Mouse (Mus musculus): ENCODE measurements at regions not wholly inside any gene's neighbourhood (a gene's known extent, or its start where the extent isn't known, plus 50 kb on each side); places are given as distances from the start of the nearest gene placed in this dataset.

DNA sequence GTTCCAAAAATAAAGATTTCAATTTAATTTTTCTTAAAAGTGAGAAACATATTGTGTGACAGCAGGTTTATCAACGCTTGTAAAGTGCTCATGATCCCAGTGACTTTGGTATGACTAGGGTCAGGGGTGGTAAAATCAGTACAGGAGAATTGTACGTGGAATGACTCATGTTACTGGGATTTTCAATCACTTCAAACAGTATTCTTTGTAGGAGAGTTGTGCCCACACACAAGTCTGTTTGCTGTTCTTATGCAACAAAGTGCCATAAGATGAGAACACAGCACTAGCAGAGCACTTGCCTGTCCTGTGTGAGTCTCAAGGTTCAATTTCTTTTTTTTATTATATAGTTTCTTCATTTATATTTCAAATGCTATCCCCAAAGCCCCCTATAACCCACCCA is 166.5 kb downstream of the Smarca1 start:
- no peaks in the 10 kb centered on the region for H3K4me1 ChIP-seq (ENCODE audit: control insufficient read depth in 2 of 2, insufficient read depth in 2 of 2, low read length in 2 of 2, poor library complexity in 1 of 2)
- no peak overlapping the region for H3K9ac ChIP-seq (ENCODE audit: insufficient read depth, low read depth, low read length, poor library complexity, severe bottlenecking)
- H3K9me3 ChIP-seq (ENCODE audit: control insufficient read depth, insufficient read depth, low read depth, low read length), result no peaks in the 10 kb centered on the region
- in situ Hi-C loops (cut with MboI; ENCODE audit: low sequenced_read_pairs in 2 of 2, unreplicated experiment in 2 of 2), result no loop called here
- no peak overlapping the region for H3K4me3 ChIP-seq (ENCODE audit: insufficient read depth in 1 of 2, low read depth in 1 of 2, low read length in 2 of 2, poor library complexity in 1 of 2, severe bottlenecking in 1 of 2)
- H3K36me3 ChIP-seq (ENCODE audit: control insufficient read depth, insufficient read depth, low read length, poor library complexity, severe bottlenecking), result no peaks in the 10 kb centered on the region
- no peak overlapping the region for H3K27ac ChIP-seq (ENCODE audit: insufficient read depth, low read depth, low read length, poor library complexity, severe bottlenecking)
- no peak for DNase-seq (ENCODE audit: low read depth, low spot score)
- TF ChIP-seq CHD2 (IDR thresholded peaks at IDR 0.05; ENCODE audit: low read depth, low read length) (no peak), HCFC1 (IDR thresholded peaks at IDR 0.05; ENCODE audit: borderline replicate concordance, insufficient read depth, low read length) (no peak)

DNA sequence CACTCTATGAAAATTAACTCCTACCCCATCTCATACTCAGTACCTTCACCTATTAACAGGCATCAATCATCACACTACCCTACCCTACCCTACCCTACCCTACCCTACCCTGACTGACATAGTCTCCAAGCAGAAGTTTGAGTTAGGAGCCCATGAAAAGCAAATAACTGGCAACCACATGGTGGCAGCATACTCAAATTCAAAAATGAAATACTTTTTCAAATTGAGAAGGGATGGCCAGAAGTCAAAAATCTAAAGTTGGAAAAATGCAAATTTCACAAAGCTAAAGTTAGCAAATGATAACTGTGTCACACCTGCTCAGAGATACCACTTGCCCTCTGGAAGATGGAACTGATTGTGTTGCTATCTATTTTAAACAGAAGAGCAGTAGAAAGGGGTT is 189.7 kb downstream of the Smarca1 start:
- Histone ChIP-seq H3K9me3 (ENCODE audit: control insufficient read depth, insufficient read depth, low read depth, low read length) (no peaks in the 10 kb centered on the region), H3K4me3 (ENCODE audit: insufficient read depth in 1 of 2, low read depth in 1 of 2, low read length in 2 of 2, poor library complexity in 1 of 2, severe bottlenecking in 1 of 2) (no peak overlapping the region), H3K4me1 (ENCODE audit: control insufficient read depth in 2 of 2, insufficient read depth in 2 of 2, low read length in 2 of 2, poor library complexity in 1 of 2) (no peaks in the 10 kb centered on the region), H3K27ac (ENCODE audit: insufficient read depth, low read depth, low read length, poor library complexity, severe bottlenecking) (no peak overlapping the region), H3K9ac (ENCODE audit: insufficient read depth, low read depth, low read length, poor library complexity, severe bottlenecking) (no peak overlapping the region), H3K36me3 (ENCODE audit: control insufficient read depth, insufficient read depth, low read length, poor library complexity, severe bottlenecking) (no peaks in the 10 kb centered on the region)
- no peak for DNase-seq (ENCODE audit: low read depth, low spot score)
- in situ Hi-C loops (cut with MboI; ENCODE audit: low sequenced_read_pairs in 2 of 2, unreplicated experiment in 2 of 2), result no loop called here
- no peak for TF ChIP-seq MAFK (IDR thresholded peaks at IDR 0.05; ENCODE audit: insufficient read depth, low read depth, low read length)
- no peak for TF ChIP-seq HCFC1 (IDR thresholded peaks at IDR 0.05; ENCODE audit: borderline replicate concordance, insufficient read depth, low read length)
- no peak for TF ChIP-seq CHD2 (IDR thresholded peaks at IDR 0.05; ENCODE audit: low read depth, low read length)
- TF ChIP-seq ZC3H11A (IDR thresholded peaks at IDR 0.05; ENCODE audit: borderline replicate concordance, low read depth, low read length), result no peak
- TF ChIP-seq ZNF384 (IDR thresholded peaks at IDR 0.05; ENCODE audit: low read depth, low read length), result no peak

DNA sequence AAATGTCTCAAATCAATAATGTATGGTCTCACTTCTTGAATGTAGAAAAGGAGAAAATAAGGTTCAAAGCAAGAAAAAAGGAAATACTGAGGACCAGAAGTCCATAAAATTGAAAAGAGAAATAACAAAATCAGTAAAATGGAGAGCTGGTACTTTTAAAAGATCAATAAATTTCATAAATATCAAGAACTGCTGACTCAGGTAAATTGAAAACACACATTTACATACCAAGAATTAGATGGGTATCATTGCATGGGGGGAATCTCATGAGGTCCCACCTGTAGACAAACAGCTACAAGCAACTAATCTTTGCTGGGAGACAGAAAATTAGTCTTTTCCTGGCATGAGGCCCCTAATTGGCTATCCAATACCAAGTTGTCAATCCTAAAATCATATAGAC is 224.0 kb downstream of the Smarca1 start:
- no peak overlapping the region for H3K4me3 ChIP-seq (ENCODE audit: insufficient read depth in 1 of 2, low read depth in 1 of 2, low read length in 2 of 2, poor library complexity in 1 of 2, severe bottlenecking in 1 of 2)
- no peak overlapping the region for H3K9ac ChIP-seq (ENCODE audit: insufficient read depth, low read depth, low read length, poor library complexity, severe bottlenecking)
- H3K27ac ChIP-seq (ENCODE audit: insufficient read depth, low read depth, low read length, poor library complexity, severe bottlenecking), result no peak overlapping the region
- peak; percentile 60; the same call in 1 of the 2 replicates for TF ChIP-seq MAFK (IDR thresholded peaks at IDR 0.05; ENCODE audit: insufficient read depth, low read depth, low read length)
- no peak for TF ChIP-seq ZNF384 (IDR thresholded peaks at IDR 0.05; ENCODE audit: low read depth, low read length)
- in situ Hi-C loops (cut with MboI; ENCODE audit: low sequenced_read_pairs in 2 of 2, unreplicated experiment in 2 of 2), result no loop called here
- H3K36me3 ChIP-seq (ENCODE audit: control insufficient read depth, insufficient read depth, low read length, poor library complexity, severe bottlenecking), result no peaks in the 10 kb centered on the region
- H3K4me1 ChIP-seq (ENCODE audit: control insufficient read depth in 2 of 2, insufficient read depth in 2 of 2, low read length in 2 of 2, poor library complexity in 1 of 2), result no peaks in the 10 kb centered on the region
- no peak for DNase-seq (ENCODE audit: low read depth, low spot score)
- no peaks in the 10 kb centered on the region for H3K9me3 ChIP-seq (ENCODE audit: control insufficient read depth, insufficient read depth, low read depth, low read length)

DNA sequence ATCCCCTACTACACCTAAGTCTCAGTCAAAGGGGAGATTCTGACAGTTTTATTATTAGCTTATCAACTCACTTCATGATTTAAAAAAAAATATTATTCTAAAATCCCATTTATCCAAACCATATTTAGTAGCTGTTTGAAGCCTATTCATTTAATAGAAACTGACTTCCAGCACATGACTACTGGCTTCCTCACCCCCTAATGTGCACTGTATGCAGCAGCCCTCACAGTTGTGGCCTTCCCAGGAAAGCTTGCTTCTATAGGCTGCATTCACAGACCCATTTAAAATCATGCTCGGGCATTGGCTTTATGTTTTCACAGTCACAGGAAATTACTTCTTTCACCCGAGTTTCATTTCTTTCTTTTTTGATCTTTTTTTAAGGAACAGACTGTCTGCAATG is 246.3 kb downstream of the Smarca1 start:
- in situ Hi-C loops (cut with MboI; ENCODE audit: low sequenced_read_pairs in 2 of 2, unreplicated experiment in 2 of 2), result no loop called here
- H3K36me3 ChIP-seq (ENCODE audit: control insufficient read depth, insufficient read depth, low read length, poor library complexity, severe bottlenecking), result no peaks in the 10 kb centered on the region
- H3K9ac ChIP-seq (ENCODE audit: insufficient read depth, low read depth, low read length, poor library complexity, severe bottlenecking), result no peak overlapping the region
- no peak for TF ChIP-seq ZNF384 (IDR thresholded peaks at IDR 0.05; ENCODE audit: low read depth, low read length)
- TF ChIP-seq MAFK (IDR thresholded peaks at IDR 0.05; ENCODE audit: insufficient read depth, low read depth, low read length), result no peak
- TF ChIP-seq ZC3H11A (IDR thresholded peaks at IDR 0.05; ENCODE audit: borderline replicate concordance, low read depth, low read length), result no peak
- no peak for TF ChIP-seq CHD2 (IDR thresholded peaks at IDR 0.05; ENCODE audit: low read depth, low read length)
- TF ChIP-seq HCFC1 (IDR thresholded peaks at IDR 0.05; ENCODE audit: borderline replicate concordance, insufficient read depth, low read length), result no peak
- H3K4me1 ChIP-seq (ENCODE audit: control insufficient read depth in 2 of 2, insufficient read depth in 2 of 2, low read length in 2 of 2, poor library complexity in 1 of 2), result no peaks in the 10 kb centered on the region
- H3K4me3 ChIP-seq (ENCODE audit: insufficient read depth in 1 of 2, low read depth in 1 of 2, low read length in 2 of 2, poor library complexity in 1 of 2, severe bottlenecking in 1 of 2), result no peak overlapping the region
- DNase-seq (ENCODE audit: low read depth, low spot score), result no peak
- H3K9me3 ChIP-seq (ENCODE audit: control insufficient read depth, insufficient read depth, low read depth, low read length), result no peaks in the 10 kb centered on the region
- no peak overlapping the region for H3K27ac ChIP-seq (ENCODE audit: insufficient read depth, low read depth, low read length, poor library complexity, severe bottlenecking)

DNA sequence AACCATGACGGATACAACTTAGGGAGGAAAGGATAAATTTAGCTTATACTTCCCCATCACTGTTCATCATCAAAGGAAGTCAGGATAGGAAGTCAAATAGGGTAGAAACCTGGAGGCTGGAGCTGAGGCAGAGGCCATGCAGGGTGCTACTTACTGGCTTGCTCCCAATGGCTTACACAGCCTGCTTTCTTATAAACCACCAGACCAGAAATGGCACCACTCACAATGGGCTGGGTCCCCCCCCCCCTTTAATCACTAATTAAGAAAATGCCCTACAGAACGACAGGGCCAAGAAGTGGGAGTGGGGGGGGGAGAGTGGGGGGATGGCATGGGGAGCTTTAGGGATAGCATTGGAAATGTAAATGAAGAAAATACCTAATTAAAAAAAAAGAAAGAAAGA is 251.6 kb downstream of the Smarca1 start:
- in situ Hi-C loops (cut with MboI; ENCODE audit: low sequenced_read_pairs in 2 of 2, unreplicated experiment in 2 of 2), result no loop called here
- H3K4me1 ChIP-seq (ENCODE audit: control insufficient read depth in 2 of 2, insufficient read depth in 2 of 2, low read length in 2 of 2, poor library complexity in 1 of 2), result no peaks in the 10 kb centered on the region
- no peak overlapping the region for H3K4me3 ChIP-seq (ENCODE audit: insufficient read depth in 1 of 2, low read depth in 1 of 2, low read length in 2 of 2, poor library complexity in 1 of 2, severe bottlenecking in 1 of 2)
- TF ChIP-seq ZC3H11A (IDR thresholded peaks at IDR 0.05; ENCODE audit: borderline replicate concordance, low read depth, low read length), result no peak
- no peak for TF ChIP-seq HCFC1 (IDR thresholded peaks at IDR 0.05; ENCODE audit: borderline replicate concordance, insufficient read depth, low read length)
- TF ChIP-seq ZNF384 (IDR thresholded peaks at IDR 0.05; ENCODE audit: low read depth, low read length), result no peak
- no peak for TF ChIP-seq MAFK (IDR thresholded peaks at IDR 0.05; ENCODE audit: insufficient read depth, low read depth, low read length)
- no peak for TF ChIP-seq CHD2 (IDR thresholded peaks at IDR 0.05; ENCODE audit: low read depth, low read length)
- no peak overlapping the region for H3K9ac ChIP-seq (ENCODE audit: insufficient read depth, low read depth, low read length, poor library complexity, severe bottlenecking)
- H3K9me3 ChIP-seq (ENCODE audit: control insufficient read depth, insufficient read depth, low read depth, low read length), result no peaks in the 10 kb centered on the region
- H3K27ac ChIP-seq (ENCODE audit: insufficient read depth, low read depth, low read length, poor library complexity, severe bottlenecking), result no peak overlapping the region
- DNase-seq (ENCODE audit: low read depth, low spot score), result no peak
- H3K36me3 ChIP-seq (ENCODE audit: control insufficient read depth, insufficient read depth, low read length, poor library complexity, severe bottlenecking), result no peaks in the 10 kb centered on the region

Data from ES-E14 (cell line).